Mouse (Mus musculus) cerebellum, adult 2 months (tissue): ENCODE results near the gene Idi1.
"Not testable (repeated sequence)": the region's sequence is repeated elsewhere in the genome, so short reads cannot be mapped to it uniquely, and the experiment has no call there.

Experiments
- CTCF ChIP-seq: fragments of 200-500 bp; IDR thresholded peaks from 2 replicates; pipeline ENCODE4 v1.5.1; 2011; ENCODE audit warnings: low read depth, mild to moderate bottlenecking, control low read depth, low read length, moderate library complexity, borderline replicate concordance; ENCODE audit not compliant: insufficient read depth
- POLR2A ChIP-seq: fragments of 200-500 bp; IDR thresholded peaks from 2 replicates; pipeline ENCODE4 v1.6.1; 2011; ENCODE audit warnings: low read length, control low read depth, borderline replicate concordance; ENCODE audit not compliant: insufficient read depth

DNA sequence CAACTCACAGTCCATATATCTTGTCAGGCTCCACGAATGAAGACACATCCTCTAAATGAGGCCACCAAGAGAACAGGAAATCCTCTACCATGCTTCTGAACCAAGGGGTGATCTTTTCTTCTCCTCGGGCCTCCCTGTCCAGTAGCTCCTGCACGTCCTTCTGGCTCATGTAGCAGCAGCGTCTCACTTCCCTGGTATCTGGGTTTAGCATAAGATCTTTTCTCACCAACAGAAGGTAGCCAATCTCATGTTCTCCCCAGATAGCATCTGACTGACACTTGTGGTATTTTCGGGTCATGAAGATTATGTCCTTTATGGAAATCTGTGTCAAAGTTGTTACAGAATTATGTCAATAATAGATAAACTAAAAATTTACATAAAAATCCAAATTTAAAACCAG is 56.4 kb downstream of the Idi1 start:
- not testable (repeated sequence) for TF ChIP-seq POLR2A, CTCF
